Mouse (Mus musculus): ENCODE data around the gene C530008M17Rik. TPM values are rescaled to one million over a fixed set of nuclear protein-coding genes. Genes with fewer than 3 reads are reported as not detected.

C530008M17Rik gene
- total RNA-seq, 1 experiment from 2014 or later = 27.9 TPM

GRCm38 (mm10) chr5:76702646-76703045 is 46.3 kb downstream of the C530008M17Rik start:
- peak; percentile 44 for DNase-seq

- no peak for DNase-seq
These were observed 49.2 kb downstream of the C530008M17Rik start for GRCm38 (mm10) chr5:76705307-76706173.

- no peak for DNase-seq
These were observed 50.8 kb downstream of the C530008M17Rik start for GRCm38 (mm10) chr5:76707072-76707471.

GRCm38 (mm10) chr5:76708004-76708403 is 51.7 kb downstream of the C530008M17Rik start:
- peak; percentile 47 for DNase-seq

GRCm38 (mm10) chr5:76713743-76714142 is 57.4 kb downstream of the C530008M17Rik start:
- DNase-seq = no peak

- no peak for DNase-seq
These were observed 63.6 kb downstream of the C530008M17Rik start for GRCm38 (mm10) chr5:76719954-76720353.

- no peak for DNase-seq
These were observed 68.6 kb downstream of the C530008M17Rik start for GRCm38 (mm10) chr5:76724878-76725277.

GRCm38 (mm10) chr5:76726518-76727103 is 70.3 kb downstream of the C530008M17Rik start:
- DNase-seq = peak; percentile 45

- no peak for DNase-seq
These were observed 76.8 kb downstream of the C530008M17Rik start for GRCm38 (mm10) chr5:76733055-76733641.

GRCm38 (mm10) chr5:76741463-76741862 is 85.2 kb downstream of the C530008M17Rik start:
- DNase-seq = no peak

- no peak for DNase-seq
These were observed 85.8 kb downstream of the C530008M17Rik start for GRCm38 (mm10) chr5:76742076-76742475.

GRCm38 (mm10) chr5:76744737-76745209 is 88.5 kb downstream of the C530008M17Rik start:
- no peak for DNase-seq

GRCm38 (mm10) chr5:76747851-76748250 is 91.5 kb downstream of the C530008M17Rik start:
- DNase-seq = no peak

GRCm38 (mm10) chr5:76752351-76752750 is 96.0 kb downstream of the C530008M17Rik start:
- DNase-seq = no peak

- DNase-seq = no peak
These were observed 104.0 kb downstream of the C530008M17Rik start for GRCm38 (mm10) chr5:76760349-76760748.

- no peak for DNase-seq
These were observed 105.9 kb downstream of the C530008M17Rik start for GRCm38 (mm10) chr5:76762030-76762698.

- DNase-seq = no peak
These were observed 106.9 kb downstream of the C530008M17Rik start for GRCm38 (mm10) chr5:76763148-76763701.

GRCm38 (mm10) chr5:76763731-76764130 is 107.4 kb downstream of the C530008M17Rik start:
- DNase-seq = no peak

- DNase-seq = no peak
These were observed 112.7 kb downstream of the C530008M17Rik start for GRCm38 (mm10) chr5:76769014-76769413.

GRCm38 (mm10) chr5:76769572-76769971 is 113.3 kb downstream of the C530008M17Rik start:
- no peak for DNase-seq

- DNase-seq = no peak
These were observed 115.1 kb downstream of the C530008M17Rik start for GRCm38 (mm10) chr5:76771371-76771770.

GRCm38 (mm10) chr5:76772831-76773230 is 116.5 kb downstream of the C530008M17Rik start:
- no peak for DNase-seq

All from adrenal gland, postnatal 25 days (tissue).